Mouse (Mus musculus) inflammation-experienced regulatory T-cells, adult 16 weeks (primary cell): ENCODE results near the gene Olfr1024. TPM values are rescaled to one million over a fixed set of nuclear protein-coding genes. Genes with fewer than 3 reads are reported as not detected.

Experiments used
- polyA plus RNA-seq: library from polyadenylated mRNA; unstranded; fragments of 100-300 nt; shearing (Covaris generic); gene quantifications from one replicate; pipeline ENCODE4 v1.2.1, GENCODE M21; 2017

Gene Olfr1024
- not detected for polyA plus RNA-seq

GRCm38 (mm10) chr2:85904952-85905351 lies at the start of gene Olfr1024:
Olfr1024 (minus strand) TSS chr2:85905052.

GRCm38 (mm10) chr2:85950137-85950536 lies 45.3 kb upstream of the Olfr1024 start, which contains the start of gene Olfr1028:
Olfr1028 (plus strand) TSS chr2:85950437.

GRCm38 (mm10) chr2:85921258-85921657 lies 16.4 kb upstream of the Olfr1024 start, which contains the start of gene Olfr1026:
Olfr1026 (plus strand) TSS chr2:85921558.

GRCm38 (mm10) chr2:85914893-85915292 lies 10.0 kb upstream of the Olfr1024 start, which contains the start of gene Olfr1025-ps1:
Olfr1025-ps1 (plus strand) TSS chr2:85915193.

GRCm38 (mm10) chr2:85885340-85885739 lies 19.5 kb downstream of the Olfr1024 start, which contains the start of gene Olfr1023:
Olfr1023 (plus strand) TSS chr2:85885640.

GRCm38 (mm10) chr2:85868294-85868693 lies 36.6 kb downstream of the Olfr1024 start, which contains the start of gene Olfr1022:
Olfr1022 (plus strand) TSS chr2:85868594.

Other genes starting within 250 kb of the Olfr1024 start
- gene Olfr154, start 240.6 kb downstream of the Olfr1024 start, polyA plus RNA-seq, result not detected
- not detected for gene Olfr1006, start 226.3 kb downstream of the Olfr1024 start, polyA plus RNA-seq
- not detected for gene Olfr1008, start 215.6 kb downstream of the Olfr1024 start, polyA plus RNA-seq
- gene Olfr1009, start 189.6 kb downstream of the Olfr1024 start, polyA plus RNA-seq, result not detected
- not detected for gene Olfr1012, start 142.3 kb downstream of the Olfr1024 start, polyA plus RNA-seq
- not detected for gene Olfr1013, start 138.0 kb downstream of the Olfr1024 start, polyA plus RNA-seq
- gene Olfr1014, start 132.3 kb downstream of the Olfr1024 start, polyA plus RNA-seq, result not detected
- not detected for gene Olfr1015, start 123.0 kb downstream of the Olfr1024 start, polyA plus RNA-seq
- not detected for gene Olfr1016, start 102.5 kb downstream of the Olfr1024 start, polyA plus RNA-seq
- not detected for gene Olfr1018, start 86.6 kb downstream of the Olfr1024 start, polyA plus RNA-seq
- not detected for gene Olfr1019, start 59.6 kb downstream of the Olfr1024 start, polyA plus RNA-seq
- gene Olfr1020, start 58.0 kb downstream of the Olfr1024 start, polyA plus RNA-seq, result not detected
- gene Olfr1022, start 36.5 kb downstream of the Olfr1024 start, polyA plus RNA-seq, result not detected
- gene Olfr1023, start 19.4 kb downstream of the Olfr1024 start, polyA plus RNA-seq, result not detected
- not detected for gene Olfr1025-ps1, start 10.1 kb upstream of the Olfr1024 start, polyA plus RNA-seq
- not detected for gene Olfr1026, start 16.5 kb upstream of the Olfr1024 start, polyA plus RNA-seq
- not detected for gene Olfr1028, start 45.4 kb upstream of the Olfr1024 start, polyA plus RNA-seq
- not detected for gene Olfr1029, start 68.8 kb upstream of the Olfr1024 start, polyA plus RNA-seq
- gene Olfr1030, start 74.2 kb upstream of the Olfr1024 start, polyA plus RNA-seq, result not detected
- gene Olfr1031, start 85.3 kb upstream of the Olfr1024 start, polyA plus RNA-seq, result not detected
- not detected for gene Olfr1032, start 100.5 kb upstream of the Olfr1024 start, polyA plus RNA-seq
- gene Olfr1033, start 115.6 kb upstream of the Olfr1024 start, polyA plus RNA-seq, result not detected
- not detected for gene Olfr1034, start 140.8 kb upstream of the Olfr1024 start, polyA plus RNA-seq
- gene Olfr1036, start 168.9 kb upstream of the Olfr1024 start, polyA plus RNA-seq, result not detected
- not detected for gene Olfr1037, start 182.3 kb upstream of the Olfr1024 start, polyA plus RNA-seq
- not detected for gene Olfr1039, start 230.9 kb upstream of the Olfr1024 start, polyA plus RNA-seq
- not detected for gene Olfr1040, start 241.7 kb upstream of the Olfr1024 start, polyA plus RNA-seq